Mouse (Mus musculus) spleen, adult 18-20 months (tissue): ENCODE results near the gene Ryr3.
"Not testable (repeated sequence)": the region's sequence is repeated elsewhere in the genome, so short reads cannot be mapped to it uniquely, and the experiment has no call there.

Experiments
- DNase-seq, 2 experiments: peaks; one replicate each; pipeline ENCODE4 v3.0.0; 2022; ENCODE audit warnings: mixed read lengths in 2 of 2

The Ryr3 gene

GRCm38 (mm10) chr2:113094088-113094487 lies 122.8 kb downstream of the Ryr3 start:
- DNase-seq: no peak

GRCm38 (mm10) chr2:113092756-113093155 lies 124.1 kb downstream of the Ryr3 start:
- no peak for DNase-seq

GRCm38 (mm10) chr2:113091316-113091715 lies 125.6 kb downstream of the Ryr3 start:
- not testable (repeated sequence) for DNase-seq

- no peak for DNase-seq
Measured at GRCm38 (mm10) chr2:113076396-113076795, 140.5 kb downstream of the Ryr3 start.

GRCm38 (mm10) chr2:113059367-113059766 lies 157.5 kb downstream of the Ryr3 start:
- no peak for DNase-seq

- no peak for DNase-seq
Measured at GRCm38 (mm10) chr2:113058914-113059313, 158.0 kb downstream of the Ryr3 start.

- DNase-seq: no peak
Measured at GRCm38 (mm10) chr2:113058116-113058515, 158.8 kb downstream of the Ryr3 start.

GRCm38 (mm10) chr2:113055591-113055990 lies 161.3 kb downstream of the Ryr3 start:
- DNase-seq: no peak

GRCm38 (mm10) chr2:113049831-113050230 lies 167.1 kb downstream of the Ryr3 start:
- DNase-seq: no peak

- no peak for DNase-seq
Measured at GRCm38 (mm10) chr2:113036550-113036949, 180.3 kb downstream of the Ryr3 start.

GRCm38 (mm10) chr2:113030689-113031088 lies 186.2 kb downstream of the Ryr3 start:
- no peak for DNase-seq

- no peak for DNase-seq
Measured at GRCm38 (mm10) chr2:113019896-113020295, 197.0 kb downstream of the Ryr3 start.

- no peak for DNase-seq
Measured at GRCm38 (mm10) chr2:113018278-113018677, 198.6 kb downstream of the Ryr3 start.

GRCm38 (mm10) chr2:113016236-113016635 lies 200.7 kb downstream of the Ryr3 start:
- no peak for DNase-seq

GRCm38 (mm10) chr2:113008961-113009740 lies 207.7 kb downstream of the Ryr3 start:
- no peak for DNase-seq

- no peak for DNase-seq
Measured at GRCm38 (mm10) chr2:112998498-112998897, 218.4 kb downstream of the Ryr3 start.

- no peak for DNase-seq
Measured at GRCm38 (mm10) chr2:112982908-112983510, 233.9 kb downstream of the Ryr3 start.

- DNase-seq: no peak
Measured at GRCm38 (mm10) chr2:112966807-112967625, 249.9 kb downstream of the Ryr3 start.

GRCm38 (mm10) chr2:112948931-112949330 lies 268.0 kb downstream of the Ryr3 start:
- DNase-seq: no peak

GRCm38 (mm10) chr2:112931776-112932175 lies 285.1 kb downstream of the Ryr3 start:
- no peak for DNase-seq

GRCm38 (mm10) chr2:112913796-112914195 lies 303.1 kb downstream of the Ryr3 start:
- DNase-seq: no peak

GRCm38 (mm10) chr2:112912611-112913010 lies 304.3 kb downstream of the Ryr3 start:
- DNase-seq: no peak

GRCm38 (mm10) chr2:112910579-112910978 lies 306.3 kb downstream of the Ryr3 start:
- no peak for DNase-seq

- DNase-seq: no peak
Measured at GRCm38 (mm10) chr2:112909142-112909541, 307.8 kb downstream of the Ryr3 start.
